Mouse (Mus musculus) testis, postnatal 14 days (tissue): Measurements from ENCODE around the gene Fgf16.

Source experiments
- DNase-seq: peaks from one replicate; pipeline ENCODE4 v3.0.0; 2021; ENCODE audit warnings: low spot score

The Fgf16 gene

DNA sequence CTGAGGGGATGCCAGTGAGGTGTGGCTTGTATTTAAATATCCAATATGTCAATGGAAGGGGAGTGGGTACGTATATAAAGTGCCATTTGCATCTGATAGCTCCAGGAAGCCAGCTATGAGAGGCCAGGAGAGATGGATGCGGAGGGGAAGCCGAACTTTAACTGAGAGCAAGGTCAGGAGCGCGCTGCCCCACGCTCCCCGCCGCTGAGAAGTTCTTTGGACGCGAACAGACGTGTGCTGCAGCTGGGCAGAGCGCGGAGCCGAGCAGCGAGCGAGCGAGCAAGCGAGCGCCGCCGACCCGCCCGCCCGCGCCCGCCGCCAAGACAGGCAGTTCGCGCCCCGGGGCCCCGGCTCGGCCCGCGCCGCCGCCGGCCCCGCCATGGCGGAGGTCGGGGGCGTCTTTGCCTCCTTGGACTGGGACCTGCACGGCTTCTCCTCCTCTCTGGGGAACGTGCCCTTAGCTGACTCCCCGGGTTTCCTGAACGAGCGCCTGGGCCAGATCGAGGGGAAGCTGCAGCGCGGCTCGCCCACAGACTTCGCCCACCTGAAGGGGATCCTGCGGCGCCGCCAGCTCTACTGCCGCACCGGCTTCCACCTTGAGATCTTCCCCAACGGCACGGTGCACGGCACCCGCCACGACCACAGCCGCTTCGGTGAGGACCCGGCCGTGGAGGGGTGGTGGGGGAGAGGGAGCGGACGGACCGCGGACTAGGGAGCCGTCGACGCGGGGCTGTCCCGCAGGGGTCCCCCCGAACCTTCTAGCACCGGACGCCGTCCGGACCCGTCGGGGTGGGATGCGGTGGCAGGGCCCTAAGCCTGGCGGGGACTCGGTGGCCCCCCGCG, at the start of gene Fgf16:
Gene Fgf16 (plus strand): TSS at position 118 of the 843 bp plus-strand sequence.
- peak; percentile 4 for DNase-seq

DNA sequence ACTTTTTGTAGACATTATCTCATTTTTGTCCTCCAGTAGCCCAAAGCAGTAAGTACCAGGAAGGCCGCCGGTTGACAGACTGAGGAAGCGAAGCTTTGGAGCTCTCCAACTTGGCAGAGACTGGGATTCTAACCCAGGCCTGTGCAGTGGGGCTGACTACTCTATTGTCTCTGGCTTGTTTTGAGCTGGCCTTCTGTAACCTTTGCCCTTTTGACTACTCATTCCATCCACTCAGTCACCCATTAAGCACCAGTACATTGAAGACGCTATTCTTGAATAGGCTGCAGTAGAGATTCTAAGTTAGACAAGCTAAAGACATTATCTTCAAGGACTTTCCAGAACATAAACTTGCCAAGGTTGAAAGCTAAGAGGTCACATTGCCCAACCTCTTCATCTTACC, 49.3 kb upstream of the Fgf16 start:
- DNase-seq, result no peak

DNA sequence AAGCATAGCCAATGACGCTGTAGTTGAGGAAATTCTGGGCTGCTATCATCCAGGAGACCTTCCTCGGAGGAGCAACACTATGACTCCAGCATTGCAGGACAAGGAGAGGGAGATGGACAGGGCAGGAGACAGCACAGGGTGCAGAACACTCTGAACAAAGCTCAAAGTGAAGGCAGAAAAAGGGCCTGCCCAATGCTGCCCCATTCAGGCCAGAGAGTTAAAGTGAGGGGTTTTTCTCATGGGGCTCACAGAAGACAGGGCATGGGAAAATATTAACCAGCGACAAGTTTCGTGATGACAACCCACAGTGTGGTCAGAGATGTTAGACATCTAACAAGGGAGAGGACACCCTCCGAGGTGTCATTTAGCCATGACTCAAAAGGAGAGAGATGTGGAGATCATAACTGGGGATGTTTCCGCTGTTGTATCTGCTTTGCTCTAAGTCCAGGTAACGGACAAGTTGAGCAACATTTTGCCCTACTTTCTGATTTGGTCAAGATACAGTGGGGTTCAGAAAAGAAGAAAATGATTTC, 48.2 kb upstream of the Fgf16 start:
- DNase-seq, result no peak

DNA sequence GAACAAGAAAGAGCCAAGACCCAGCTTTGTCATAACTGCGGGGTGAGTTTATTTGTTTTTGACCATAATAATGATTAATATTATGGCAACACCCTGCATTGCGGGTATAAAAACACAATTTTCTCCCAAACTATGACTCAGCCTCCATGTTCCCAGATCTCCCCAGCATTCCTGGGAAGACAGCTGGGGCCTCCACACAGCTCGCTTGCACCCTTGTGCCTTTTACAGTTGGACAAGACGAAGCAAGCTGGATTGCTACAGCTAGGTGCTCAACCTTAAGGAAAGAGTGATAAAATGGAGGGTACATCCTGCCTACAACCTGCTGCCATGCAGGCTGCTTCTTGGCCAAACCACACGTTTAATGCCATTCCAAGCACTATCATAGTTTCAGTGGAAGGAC, 45.7 kb upstream of the Fgf16 start:
- no peak for DNase-seq

DNA sequence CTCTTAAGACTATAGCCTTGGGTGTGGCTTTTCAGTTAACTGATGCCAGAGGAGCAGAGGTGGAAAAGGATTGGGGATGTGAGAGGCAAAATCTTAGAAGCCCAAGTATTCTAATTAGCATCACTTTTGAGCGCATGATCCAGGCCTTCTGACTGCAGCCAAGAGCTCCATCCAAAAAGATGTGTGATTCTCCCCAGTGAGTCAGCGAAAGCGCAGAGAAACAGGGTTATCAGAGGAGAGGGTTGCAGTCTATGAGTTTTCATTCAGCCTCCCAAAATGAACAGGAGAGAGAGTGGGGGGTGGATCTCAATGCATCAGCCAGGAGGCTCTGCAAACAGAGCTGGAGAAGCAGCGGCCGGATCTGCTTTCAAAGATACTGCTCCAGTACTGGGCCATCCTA, 45.1 kb upstream of the Fgf16 start:
- DNase-seq, result no peak

DNA sequence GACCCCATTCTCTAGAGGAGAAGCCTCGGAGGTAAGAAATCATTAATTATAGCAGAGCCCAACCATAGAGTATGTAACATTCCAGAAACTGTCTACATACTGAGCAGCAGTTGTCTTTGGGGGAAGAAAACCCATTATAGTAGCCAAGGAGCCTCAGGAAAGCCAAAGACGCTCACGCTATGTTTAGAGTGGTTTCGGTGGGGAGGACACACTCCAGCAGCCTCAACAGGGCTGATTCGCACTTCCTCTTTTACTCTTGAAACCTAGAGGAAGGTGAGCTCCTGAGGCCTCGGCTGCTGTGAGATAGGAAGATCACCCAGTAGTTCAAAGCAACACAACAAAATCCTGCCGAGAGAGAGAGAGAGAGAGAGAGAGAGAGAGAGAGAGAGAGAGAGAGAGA, 39.9 kb upstream of the Fgf16 start:
- no peak for DNase-seq

DNA sequence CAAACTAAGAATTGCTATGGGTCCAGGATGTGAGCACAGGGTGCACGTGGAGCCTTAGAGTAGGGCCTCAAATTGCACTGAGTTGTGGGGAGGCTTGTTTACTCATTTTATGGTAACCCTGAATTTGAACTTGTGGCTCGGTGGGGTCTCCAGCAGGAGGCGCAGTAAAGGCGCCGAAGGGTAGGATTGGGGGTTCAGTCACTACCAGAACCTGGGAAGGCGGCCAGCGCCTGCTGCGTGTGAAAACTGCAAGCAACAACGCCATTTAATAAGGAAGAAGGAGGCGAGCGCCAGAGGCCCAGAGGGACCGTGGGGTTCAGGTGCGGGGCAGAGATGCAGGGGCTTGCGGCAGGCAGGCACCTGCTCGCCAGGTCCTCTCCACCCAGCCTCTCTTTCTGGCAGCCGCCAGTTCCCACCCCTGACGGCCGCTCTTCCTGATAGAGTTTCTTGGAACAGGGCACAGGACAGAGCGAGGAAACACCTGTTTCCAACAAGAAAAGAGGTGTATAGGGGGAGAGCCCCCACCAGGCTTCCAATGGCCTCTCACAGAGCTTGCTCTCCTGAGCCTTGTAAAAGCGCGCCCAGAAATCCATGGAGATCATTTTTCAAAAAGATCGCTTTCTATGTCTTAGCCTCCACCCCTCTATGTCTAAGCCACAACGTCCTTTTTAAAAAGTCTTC, 1.1 kb upstream of the Fgf16 start:
- DNase-seq, result peak; percentile 4

DNA sequence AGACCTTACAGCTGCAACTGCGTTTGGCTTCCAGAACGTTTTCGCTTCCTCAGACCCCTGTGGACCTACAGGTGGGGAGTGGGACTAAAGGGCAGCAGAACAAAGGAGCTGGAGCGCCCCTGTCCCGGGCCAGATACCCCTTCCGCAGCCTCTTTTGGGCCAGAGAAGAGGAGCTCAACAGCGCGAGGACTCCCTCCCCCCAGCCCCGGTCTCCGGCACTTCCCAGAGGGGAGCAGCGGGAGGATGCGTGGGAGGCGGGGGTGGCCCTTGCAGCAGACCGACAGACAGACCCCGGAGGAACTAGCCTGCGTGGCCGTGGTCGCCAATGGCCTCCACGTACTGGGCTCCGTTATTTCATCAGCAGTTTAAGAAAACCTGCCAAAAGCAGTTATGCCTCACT, 467 bp upstream of the Fgf16 start:
- DNase-seq, result no peak

DNA sequence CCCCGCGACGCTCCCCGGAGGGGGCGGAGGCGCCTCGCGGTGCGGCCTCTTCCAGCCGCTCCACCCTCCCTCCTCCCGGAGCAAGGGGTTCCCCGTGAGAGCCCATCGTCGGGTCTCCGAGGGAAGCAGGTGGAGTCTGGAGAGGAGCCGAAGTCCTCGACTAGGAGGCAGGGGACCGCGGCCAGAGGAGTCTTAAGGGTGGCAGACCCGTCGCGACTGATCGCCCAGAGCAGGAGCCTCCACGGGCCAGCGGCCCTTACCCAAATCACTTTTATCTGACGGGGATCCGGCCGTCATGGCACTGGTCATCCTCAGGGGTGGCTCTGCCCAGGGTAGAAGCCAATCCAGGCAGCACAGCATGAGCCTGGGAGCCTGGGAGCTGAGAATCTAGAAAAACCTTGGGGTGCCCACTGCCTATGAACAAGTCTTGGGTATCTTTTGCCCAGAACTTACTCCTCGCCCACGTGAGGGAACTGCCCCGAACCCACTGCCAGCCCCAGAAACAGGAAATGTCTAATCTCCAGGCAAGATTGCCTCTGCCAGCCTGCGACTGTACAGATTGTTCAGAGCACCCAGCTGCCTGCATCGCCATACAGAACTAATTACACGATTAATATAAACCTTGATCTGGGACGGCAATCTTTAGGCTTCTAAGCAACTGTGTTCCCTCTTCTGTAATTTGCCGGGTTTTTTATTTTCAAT, 1.1 kb downstream of the Fgf16 start:
- DNase-seq, result peak; percentile 6

DNA sequence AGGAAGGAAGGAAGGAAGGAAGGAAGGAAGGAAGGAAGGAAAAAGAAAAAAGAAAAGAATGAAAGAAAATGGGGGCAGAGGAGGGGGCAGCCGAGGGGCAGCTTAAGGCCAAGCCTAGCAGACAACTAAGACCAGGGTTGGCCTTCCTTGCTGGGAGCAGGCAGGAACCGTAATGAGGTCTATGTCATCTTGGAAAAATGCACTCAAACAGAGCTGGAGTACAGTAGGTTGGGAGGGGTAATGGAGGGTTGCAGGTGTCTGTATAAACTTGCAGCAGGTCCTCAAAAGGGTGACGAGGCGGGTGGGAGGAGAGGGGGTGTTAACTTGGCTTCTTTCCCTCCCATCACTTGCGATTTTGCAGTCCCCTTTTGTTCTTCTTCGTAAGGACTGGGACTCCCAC, 1.9 kb downstream of the Fgf16 start:
- no peak for DNase-seq

DNA sequence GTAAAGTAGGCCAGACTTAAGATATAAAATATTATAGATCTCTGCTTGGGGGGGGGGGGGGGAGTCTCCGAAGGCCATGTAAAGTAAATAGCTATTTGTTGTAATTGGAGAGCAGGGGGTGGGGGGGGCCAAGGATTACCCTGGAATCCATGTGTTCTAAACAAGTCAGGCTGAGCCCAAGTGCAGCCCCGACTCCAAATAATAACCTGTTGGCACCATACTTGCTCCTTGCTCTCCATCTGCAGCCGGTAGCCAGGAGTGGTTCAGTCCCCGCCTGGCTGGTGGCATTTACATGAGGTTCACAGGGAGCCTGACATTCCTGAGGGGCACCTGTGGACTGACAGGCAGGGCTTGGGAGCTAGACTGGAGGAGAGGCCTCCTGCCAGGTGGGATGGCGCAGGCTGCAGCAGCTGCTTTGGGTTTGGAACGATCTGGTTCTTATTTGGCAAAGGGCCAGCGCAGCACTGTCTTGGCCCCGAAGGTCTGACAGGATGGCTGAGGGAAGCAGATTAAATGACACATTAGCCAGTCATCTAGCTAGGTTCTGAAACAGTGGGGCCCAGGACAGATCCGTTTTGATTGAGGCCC, 3.2 kb downstream of the Fgf16 start:
- no peak for DNase-seq

DNA sequence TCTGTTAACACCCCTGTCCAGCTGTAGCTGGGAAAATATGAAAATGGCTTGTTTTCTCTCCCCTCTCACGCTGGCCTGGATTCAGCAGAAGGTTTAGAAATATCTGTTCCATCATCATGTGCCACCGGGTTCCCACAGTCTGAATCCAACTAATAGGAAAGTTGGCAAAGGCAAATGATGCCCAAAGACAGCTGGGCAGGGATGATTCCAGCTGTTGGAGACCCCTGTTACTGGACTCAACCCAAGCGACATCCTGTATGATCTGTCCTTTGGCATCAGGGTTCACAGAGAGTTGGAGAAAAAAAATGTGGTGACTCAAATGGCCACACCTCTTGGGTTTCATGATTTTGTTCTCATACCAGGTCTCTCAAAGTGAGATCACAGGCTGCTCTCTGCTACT, 3.9 kb downstream of the Fgf16 start:
- DNase-seq, result no peak

DNA sequence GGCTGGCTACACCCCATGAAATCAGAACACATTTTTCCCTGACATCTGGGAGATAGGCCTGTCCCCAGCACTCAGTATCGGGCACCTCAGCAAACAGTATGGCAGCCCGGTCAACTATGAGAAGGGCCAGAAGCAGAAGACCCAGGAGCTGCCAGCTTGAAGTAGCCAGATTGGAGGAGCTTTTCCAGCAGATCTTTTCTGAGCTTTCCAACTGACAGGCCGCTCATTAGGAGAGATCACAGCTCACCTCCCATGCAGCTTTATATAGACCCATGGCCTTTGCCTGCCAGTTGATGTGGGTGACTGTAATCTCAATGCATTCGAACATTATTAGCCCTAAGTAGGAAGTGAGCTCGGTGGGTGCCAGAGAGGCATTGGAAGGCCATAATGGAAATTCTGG, 9.2 kb downstream of the Fgf16 start:
- DNase-seq, result no peak

DNA sequence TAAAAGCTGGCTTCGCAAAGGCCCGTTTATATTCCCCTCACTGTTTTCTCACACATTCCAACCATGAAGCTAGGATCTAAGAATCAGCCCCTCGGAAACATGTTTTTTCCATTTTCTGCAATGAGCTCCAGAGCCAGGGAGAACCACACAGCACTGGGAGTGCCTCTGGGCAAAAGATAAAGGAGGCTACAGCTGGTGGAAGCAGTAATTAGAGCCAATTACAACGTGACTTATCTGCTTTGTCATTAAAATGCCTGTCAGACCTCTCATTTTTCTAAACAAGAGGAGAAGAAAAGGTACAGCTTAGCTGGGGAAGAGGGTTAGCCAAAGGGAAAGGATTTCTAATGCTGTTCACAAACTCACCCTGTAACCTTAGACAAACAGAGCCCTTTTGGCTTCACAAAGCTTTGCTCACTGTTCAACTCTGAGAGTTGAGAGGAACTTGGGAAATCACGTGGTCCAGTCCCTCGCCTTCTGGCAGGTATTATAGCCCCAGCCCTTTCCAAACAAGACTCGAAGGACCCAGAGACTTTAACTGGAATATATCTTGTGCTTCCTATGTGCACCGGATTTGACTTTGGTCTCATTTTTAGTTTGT, 30.8 kb downstream of the Fgf16 start:
- DNase-seq, result no peak

DNA sequence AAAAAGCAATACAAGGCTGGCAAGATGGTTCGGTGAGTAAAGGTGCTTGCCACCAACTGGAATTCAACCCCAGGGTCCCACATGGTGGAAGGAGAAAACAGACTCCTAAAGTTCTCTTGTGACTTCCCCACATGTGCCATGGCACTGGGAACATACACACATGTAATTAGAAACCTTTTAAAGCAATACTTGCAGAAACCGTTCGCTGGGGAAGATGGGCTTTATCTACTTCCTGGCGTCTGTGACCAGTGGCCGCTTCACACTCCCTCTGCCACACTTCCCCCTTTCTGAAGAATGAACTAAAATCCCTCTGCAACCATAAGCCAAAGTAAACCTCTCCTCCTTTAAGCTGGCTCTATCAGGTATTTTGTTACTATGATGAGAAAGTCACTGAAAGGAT, 60.4 kb downstream of the Fgf16 start:
- no peak for DNase-seq
